Mouse (Mus musculus): ENCODE measurements at regions not wholly inside any gene's neighbourhood (a gene's known extent, or its start where the extent isn't known, plus 50 kb on each side); places are given as distances from the start of the nearest gene placed in this dataset.

- POLR2A ChIA-PET: no interaction called here
- no peak for TF ChIP-seq CTCF (IDR thresholded peaks at IDR 0.05)
- in situ Hi-C loops (cut with MboI; ENCODE audit: low pct_unique_long_range_greater_than_20kb): no loop called here
- CTCF ChIA-PET: interaction anchor here (0.8 kb wide), 1 partner anchor 17 kb away, joined by 3 read pairs; no protein-coding TSS in a partner anchor
- H3K27me3 ChIP-seq: peaks cover 22% of the 10 kb centered on the region
- ATAC-seq: no peak
- no peak for DNase-seq (ENCODE audit: low read depth, low spot score)
These were observed 170.5 kb upstream of the Gpc6 start for GRCm38 (mm10) chr14:116754438-116755157.

DNA sequence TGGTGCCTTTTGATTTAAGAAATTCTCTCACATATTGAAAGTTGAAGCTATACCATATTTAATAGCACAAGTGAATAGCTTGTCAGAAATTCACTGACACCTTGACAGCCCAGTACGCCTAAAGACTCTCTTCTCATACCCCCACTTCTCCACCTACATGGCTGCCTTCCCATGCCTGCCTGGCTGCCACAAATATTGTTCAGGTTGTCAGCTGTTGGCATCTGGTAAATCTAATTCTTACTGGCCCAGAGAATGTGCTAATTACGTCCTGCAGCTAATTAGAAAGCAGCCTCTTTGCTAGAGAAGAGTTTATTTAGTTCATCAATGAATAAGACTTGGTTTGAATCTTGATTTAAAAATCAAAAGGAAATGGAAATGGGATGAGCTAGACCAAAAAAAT lies 163.7 kb upstream of the Gpc6 start:
- ChIA-PET POLR2A (interaction anchor here (0.6 kb wide), 1 partner anchor 578 kb away, joined by 3 read pairs; no protein-coding TSS in a partner anchor), CTCF (no interaction called here)
- ATAC-seq (no peak), DNase-seq (ENCODE audit: low read depth, low spot score) (no peak)
- peaks cover 21% of the 10 kb centered on the region for H3K27me3 ChIP-seq
- in situ Hi-C loops (cut with MboI; ENCODE audit: low pct_unique_long_range_greater_than_20kb): no loop called here
- no peak for TF ChIP-seq CTCF (IDR thresholded peaks at IDR 0.05)

DNA sequence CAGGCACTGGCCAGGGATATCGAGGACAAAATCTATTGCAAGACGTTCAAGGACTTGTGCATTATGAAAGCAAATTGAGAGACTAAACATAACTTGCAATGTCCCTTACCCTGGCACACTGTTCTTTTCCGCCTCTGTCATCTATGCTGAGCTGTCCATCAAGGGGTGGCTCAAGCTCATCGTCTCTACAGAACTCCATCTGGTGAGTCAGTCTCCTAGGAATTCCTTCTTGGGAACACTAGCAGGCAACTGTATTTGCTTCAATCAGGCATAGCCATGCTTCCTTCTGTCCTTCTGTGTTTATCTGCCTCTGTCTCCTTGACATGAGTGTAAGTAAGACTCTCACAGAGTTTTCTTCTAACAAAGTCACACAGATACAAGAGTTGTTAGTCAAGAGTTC lies 154.0 kb upstream of the Gpc6 start:
- in situ Hi-C loops (cut with MboI; ENCODE audit: low pct_unique_long_range_greater_than_20kb): no loop called here
- ATAC-seq (peak; percentile 84), DNase-seq (ENCODE audit: low read depth, low spot score) (no peak)
- no peak for TF ChIP-seq CTCF (IDR thresholded peaks at IDR 0.05)
- ChIA-PET POLR2A (no interaction called here), CTCF (no interaction called here)
- H3K27me3 ChIP-seq: no peaks in the 10 kb centered on the region

DNA sequence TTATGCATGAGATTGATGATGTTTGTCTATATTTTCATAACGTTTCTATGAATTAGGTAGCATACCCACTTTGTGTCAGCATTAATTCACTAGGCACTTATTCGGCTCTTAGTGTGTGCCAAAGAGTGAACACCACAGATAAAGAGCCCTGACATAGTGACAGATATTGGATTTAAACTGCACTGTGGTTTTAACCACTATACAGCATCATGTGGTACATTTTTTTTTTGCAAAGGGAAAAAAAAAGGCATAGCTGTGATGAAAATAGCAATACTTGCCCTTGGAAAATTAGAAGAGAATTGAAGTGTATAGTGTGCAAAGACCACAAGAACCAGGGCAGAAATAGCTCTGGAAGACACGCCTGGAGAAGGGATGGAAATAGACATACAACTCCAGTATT lies 153.4 kb upstream of the Gpc6 start:
- ATAC-seq: no peak
- in situ Hi-C loops (cut with MboI; ENCODE audit: low pct_unique_long_range_greater_than_20kb): no loop called here
- POLR2A ChIA-PET: no interaction called here
- no peak for TF ChIP-seq CTCF (IDR thresholded peaks at IDR 0.05)
- no peak for DNase-seq (ENCODE audit: low read depth, low spot score)
- no peaks in the 10 kb centered on the region for H3K27me3 ChIP-seq
- CTCF ChIA-PET: no interaction called here

- H3K27me3 ChIP-seq: peaks cover 19% of the 10 kb centered on the region
- in situ Hi-C loops (cut with MboI; ENCODE audit: low pct_unique_long_range_greater_than_20kb): no loop called here
- ChIA-PET POLR2A (interaction anchor here (0.6 kb wide), 1 partner anchor 66 kb away, joined by 3 read pairs; no protein-coding TSS in a partner anchor), CTCF (interaction anchor here (1.3 kb wide), 1 partner anchor 28 kb away, joined by 3 read pairs; no protein-coding TSS in a partner anchor)
- no peak for TF ChIP-seq CTCF (IDR thresholded peaks at IDR 0.05)
- DNase-seq (ENCODE audit: low read depth, low spot score) (no peak), ATAC-seq (no peak)
These were observed 145.5 kb upstream of the Gpc6 start for GRCm38 (mm10) chr14:116779661-116780060.

DNA sequence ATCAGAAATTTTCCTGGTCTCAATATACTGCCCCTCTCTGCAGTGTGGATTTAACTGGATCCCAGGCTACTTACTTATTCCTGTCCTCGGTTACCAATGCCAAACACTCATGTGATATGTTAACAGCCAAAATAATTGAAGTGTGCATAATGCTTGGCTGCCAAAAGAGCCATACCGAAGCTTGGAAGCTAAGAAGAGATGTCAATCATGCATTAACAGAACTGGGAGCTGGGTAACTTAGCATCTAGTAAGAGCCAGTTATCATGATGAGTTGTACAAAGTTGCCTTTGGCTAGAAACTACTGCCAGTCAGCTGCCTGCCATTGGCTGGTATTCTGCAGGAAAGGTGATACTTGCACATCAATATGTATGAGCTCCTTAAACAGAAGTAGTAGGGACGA lies 141.3 kb upstream of the Gpc6 start:
- ATAC-seq: no peak
- no peak for DNase-seq (ENCODE audit: low read depth, low spot score)
- TF ChIP-seq CTCF (IDR thresholded peaks at IDR 0.05): no peak
- ChIA-PET CTCF (no interaction called here), POLR2A (no interaction called here)
- peaks cover 19% of the 10 kb centered on the region for H3K27me3 ChIP-seq
- in situ Hi-C loops (cut with MboI; ENCODE audit: low pct_unique_long_range_greater_than_20kb): no loop called here

- peaks cover 3% of the 10 kb centered on the region for H3K27me3 ChIP-seq
- peak; percentile 23 for TF ChIP-seq CTCF (IDR thresholded peaks at IDR 0.05)
- no peak for ATAC-seq
- POLR2A ChIA-PET: no interaction called here
- CTCF ChIA-PET: no interaction called here
- in situ Hi-C loops (cut with MboI; ENCODE audit: low pct_unique_long_range_greater_than_20kb): no loop called here
- DNase-seq (ENCODE audit: low read depth, low spot score): no peak
These were observed 118.6 kb upstream of the Gpc6 start for GRCm38 (mm10) chr14:116806504-116806903.

DNA sequence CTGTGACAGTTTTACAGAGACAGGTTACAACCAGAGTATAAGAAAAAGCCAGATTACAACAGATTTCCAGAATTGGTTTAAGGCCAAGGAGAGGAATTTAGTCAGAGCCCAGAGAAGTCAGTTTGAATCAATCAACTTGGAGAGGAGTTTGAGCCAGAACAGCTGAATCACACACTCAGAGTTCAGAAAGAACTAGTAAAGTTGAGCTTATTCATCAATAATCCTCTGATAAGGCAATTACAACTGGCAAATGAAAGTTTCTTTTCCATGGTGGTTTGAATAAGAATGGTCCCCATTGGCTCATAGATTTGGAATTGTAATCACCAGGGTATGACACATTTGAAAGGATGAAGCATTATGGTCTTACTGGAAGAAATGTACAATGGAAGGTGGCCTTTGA lies 116.5 kb upstream of the Gpc6 start:
- ATAC-seq: no peak
- TF ChIP-seq CTCF (IDR thresholded peaks at IDR 0.05): no peak
- H3K27me3 ChIP-seq: peaks cover 3% of the 10 kb centered on the region
- CTCF ChIA-PET: no interaction called here
- DNase-seq (ENCODE audit: low read depth, low spot score): no peak
- POLR2A ChIA-PET: no interaction called here
- in situ Hi-C loops (cut with MboI; ENCODE audit: low pct_unique_long_range_greater_than_20kb): no loop called here

GRCm38 (mm10) chr14:116810661-116811345 lies 114.3 kb upstream of the Gpc6 start:
- ATAC-seq (no peak), DNase-seq (ENCODE audit: low read depth, low spot score) (no peak)
- peaks cover 5% of the 10 kb centered on the region for H3K27me3 ChIP-seq
- CTCF ChIA-PET: no interaction called here
- in situ Hi-C loops (cut with MboI; ENCODE audit: low pct_unique_long_range_greater_than_20kb): no loop called here
- POLR2A ChIA-PET: no interaction called here
- TF ChIP-seq CTCF (IDR thresholded peaks at IDR 0.05): no peak

DNA sequence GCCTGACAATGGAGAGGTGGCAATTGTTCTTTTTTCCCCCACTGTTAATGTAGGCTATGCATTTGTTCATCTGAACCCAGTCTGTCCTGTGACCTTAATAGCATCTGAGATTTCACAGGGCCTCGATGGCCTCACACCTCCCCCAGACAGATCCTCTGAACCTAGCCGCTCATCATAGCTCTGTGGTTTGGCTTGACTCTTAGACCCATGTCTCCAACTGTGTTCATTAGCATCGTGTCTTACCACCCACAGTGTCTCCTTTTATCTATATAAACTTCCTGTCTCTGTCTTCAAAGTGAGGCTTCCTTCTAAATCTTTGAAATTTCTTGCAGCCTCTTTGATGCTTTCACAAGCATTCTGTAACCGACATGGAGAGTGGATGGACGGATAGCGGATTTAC lies 87.9 kb upstream of the Gpc6 start:
- DNase-seq (ENCODE audit: low read depth, low spot score): no peak
- in situ Hi-C loops (cut with MboI; ENCODE audit: low pct_unique_long_range_greater_than_20kb): no loop called here

GRCm38 (mm10) chr14:116869437-116869836 lies 55.7 kb upstream of the Gpc6 start:
- in situ Hi-C loops (cut with MboI; ENCODE audit: low pct_unique_long_range_greater_than_20kb): no loop called here
- CTCF ChIA-PET: interaction anchor here (1.5 kb wide), 1 partner anchor 14 kb away, joined by 4 read pairs; no protein-coding TSS in a partner anchor
- POLR2A ChIA-PET: interaction anchor here (0.6 kb wide), 1 partner anchor 667 kb away, joined by 3 read pairs; no protein-coding TSS in a partner anchor
- no peak for ATAC-seq
- TF ChIP-seq CTCF (IDR thresholded peaks at IDR 0.05): no peak
- H3K27me3 ChIP-seq: peaks cover 15% of the 10 kb centered on the region
- no peak for DNase-seq (ENCODE audit: low read depth, low spot score)

More for the DNA sequence above, 87.9 kb upstream of the Gpc6 start:
- ChIA-PET POLR2A (no interaction called here), CTCF (no interaction called here)
- ATAC-seq: no peak
- peaks cover 16% of the 10 kb centered on the region for H3K27me3 ChIP-seq
- TF ChIP-seq CTCF (IDR thresholded peaks at IDR 0.05): no peak
